Mouse (Mus musculus) thymus, postnatal 36 days (tissue): Measurements from ENCODE around the gene Cd6.

Experiments used
- DNase-seq, 2 experiments: peaks; one replicate each; pipeline ENCODE4 v3.0.0; 2022; ENCODE audit warnings: mixed read lengths in 2 of 2

Cd6 gene

GRCm38 (mm10) chr19:10759983-10760831 is 69.7 kb downstream of the Cd6 start:
- peak in 1 of 2 experiments; percentile 71 for DNase-seq

GRCm38 (mm10) chr19:10759525-10759924 is 70.3 kb downstream of the Cd6 start:
- DNase-seq = no peak

- DNase-seq = no peak
Observed at GRCm38 (mm10) chr19:10758708-10759107, 71.2 kb downstream of the Cd6 start.

GRCm38 (mm10) chr19:10757526-10757925 is 72.3 kb downstream of the Cd6 start:
- DNase-seq = no peak

GRCm38 (mm10) chr19:10757125-10757524 is 72.7 kb downstream of the Cd6 start:
- no peak for DNase-seq

GRCm38 (mm10) chr19:10752646-10753045 is 77.2 kb downstream of the Cd6 start:
- DNase-seq = no peak

- DNase-seq = no peak
Observed at GRCm38 (mm10) chr19:10752106-10752505, 77.8 kb downstream of the Cd6 start.

GRCm38 (mm10) chr19:10751607-10752006 is 78.3 kb downstream of the Cd6 start:
- peak in 1 of 2 experiments; percentile 64 for DNase-seq

GRCm38 (mm10) chr19:10750161-10750560 is 79.7 kb downstream of the Cd6 start:
- no peak for DNase-seq

- DNase-seq = no peak
Observed at GRCm38 (mm10) chr19:10749295-10749694, 80.6 kb downstream of the Cd6 start.

GRCm38 (mm10) chr19:10748401-10749102 is 81.3 kb downstream of the Cd6 start:
- no peak for DNase-seq

- DNase-seq = no peak
Observed at GRCm38 (mm10) chr19:10747718-10748117, 82.1 kb downstream of the Cd6 start.

GRCm38 (mm10) chr19:10747182-10747581 is 82.7 kb downstream of the Cd6 start:
- no peak for DNase-seq

- DNase-seq = peak in 1 of 2 experiments; percentile 7
Observed at GRCm38 (mm10) chr19:10742565-10742964, 87.3 kb downstream of the Cd6 start.

GRCm38 (mm10) chr19:10742145-10742544 is 87.7 kb downstream of the Cd6 start:
- DNase-seq = peak in 1 of 2 experiments; percentile 12

- peak; percentile 72 to 86 for DNase-seq
Observed at GRCm38 (mm10) chr19:10740641-10741440, 89.0 kb downstream of the Cd6 start.

GRCm38 (mm10) chr19:10739916-10740315 is 89.9 kb downstream of the Cd6 start:
- peak in 1 of 2 experiments; percentile 16 for DNase-seq
